Mouse (Mus musculus): ENCODE results near the gene Arid4a.

- TF ChIP-seq CTCF (IDR thresholded peaks at IDR 0.05; ENCODE audit: low read depth) (no peak), EP300 (optimal IDR thresholded peaks at IDR 0.05) (no peak)
Measured at GRCm38 (mm10) chr12:71047473-71048078, 31.8 kb downstream of the Arid4a start.

Data from stomach, postnatal 0 days (tissue).